Mouse (Mus musculus) large intestine, adult 2 months (tissue): ENCODE measurements around the gene Palmd. TPM values are rescaled to one million over a fixed set of nuclear protein-coding genes. Genes with fewer than 3 reads are reported as not detected.

Experiments used
- DNase-seq: peaks from one replicate; pipeline ENCODE4 v3.0.0-alpha.2; 2012; ENCODE audit warnings: low read depth, low spot score
- WGBS: fragments of 180-500 bp; shearing (Covaris S2); methylation state at CpG from one replicate; pipeline ENCODE4 v1.1.7; 2018; 5-methylcytosine and 5-hydroxymethylcytosine counted together
- polyA plus RNA-seq: library from polyadenylated mRNA; depleted of rRNA; stranded (reverse); fragments of >200 nt; gene quantifications from 2 replicates; pipeline ENCODE4 v1.2.3, GENCODE M21; 2012

Gene Palmd
- polyA plus RNA-seq, 1 experiment = 0.76 TPM

GRCm38 (mm10) chr3:116961354-116962142 lies 7.2 kb downstream of the Palmd start:
- DNase-seq = no peak
- WGBS = 83% methylated on average over 15 of the region's 15 CpGs

- 79% methylated on average over 2 of the region's 2 CpGs for WGBS
- no peak for DNase-seq
Measured at GRCm38 (mm10) chr3:116960414-116960813, 8.4 kb downstream of the Palmd start.

- no peak for DNase-seq
- WGBS = 73% methylated on average over 6 of the region's 6 CpGs
Measured at GRCm38 (mm10) chr3:116955061-116955460, 13.7 kb downstream of the Palmd start.

- DNase-seq = no peak
- 82% methylated on average over 6 of the region's 6 CpGs for WGBS
Measured at GRCm38 (mm10) chr3:116953366-116953765, 15.4 kb downstream of the Palmd start.

- 55% methylated on average over 8 of the region's 8 CpGs for WGBS
- no peak for DNase-seq
Measured at GRCm38 (mm10) chr3:116952242-116952899, 16.4 kb downstream of the Palmd start.

GRCm38 (mm10) chr3:116951489-116951888 lies 17.3 kb downstream of the Palmd start:
- no peak for DNase-seq
- WGBS = 73% methylated on average over 3 of the region's 3 CpGs

GRCm38 (mm10) chr3:116950665-116951115 lies 18.1 kb downstream of the Palmd start:
- DNase-seq = no peak
- 58% methylated on average over 6 of the region's 6 CpGs for WGBS

GRCm38 (mm10) chr3:116946476-116946875 lies 22.3 kb downstream of the Palmd start:
- no peak for DNase-seq
- 83% methylated on average over 4 of the region's 4 CpGs for WGBS

- 82% methylated on average over 4 of the region's 4 CpGs for WGBS
- DNase-seq = no peak
Measured at GRCm38 (mm10) chr3:116943422-116943821, 25.4 kb downstream of the Palmd start.

- no peak for DNase-seq
- 88% methylated on average over 6 of the region's 6 CpGs for WGBS
Measured at GRCm38 (mm10) chr3:116942751-116943150, 26.0 kb downstream of the Palmd start.

- DNase-seq = no peak
- WGBS = 40% methylated on average over 1 of the region's 1 CpGs
Measured at GRCm38 (mm10) chr3:116941559-116942117, 27.1 kb downstream of the Palmd start.

GRCm38 (mm10) chr3:116940804-116941558 lies 27.8 kb downstream of the Palmd start:
- DNase-seq = no peak
- 60% methylated on average over 10 of the region's 10 CpGs for WGBS

- no peak for DNase-seq
- 76% methylated on average over 4 of the region's 4 CpGs for WGBS
Measured at GRCm38 (mm10) chr3:116936934-116937691, 31.7 kb downstream of the Palmd start.

GRCm38 (mm10) chr3:116933158-116933557 lies 35.6 kb downstream of the Palmd start:
- no peak for DNase-seq
- 68% methylated on average over 1 of the region's 1 CpGs for WGBS

GRCm38 (mm10) chr3:116928994-116929393 lies 39.8 kb downstream of the Palmd start:
- 89% methylated on average over 4 of the region's 4 CpGs for whole genome bisulfite sequencing
- DNase-seq = no peak

GRCm38 (mm10) chr3:116923042-116923441 lies 45.7 kb downstream of the Palmd start:
- WGBS = 44% methylated on average over 12 of the region's 12 CpGs
- DNase-seq = no peak

GRCm38 (mm10) chr3:116921535-116921934 lies 47.3 kb downstream of the Palmd start:
- DNase-seq = no peak

GRCm38 (mm10) chr3:116917016-116917415 lies 51.8 kb downstream of the Palmd start:
- 93% methylated on average over 4 of the region's 4 CpGs for WGBS
- no peak for DNase-seq

More at GRCm38 (mm10) chr3:116921535-116921934, 47.3 kb downstream of the Palmd start:
- WGBS = 82% methylated on average over 3 of the region's 3 CpGs

GRCm38 (mm10) chr3:116914931-116915330 lies 53.9 kb downstream of the Palmd start:
- no peak for DNase-seq
- WGBS = 60% methylated on average over 3 of the region's 3 CpGs
